Mouse (Mus musculus): Measurements from ENCODE around the gene Sptb. TPM values are rescaled to one million over a fixed set of nuclear protein-coding genes. Genes with fewer than 3 reads are reported as not detected.

The Sptb gene
- polyA plus RNA-seq, 1 experiment: 3.3 TPM

DNA sequence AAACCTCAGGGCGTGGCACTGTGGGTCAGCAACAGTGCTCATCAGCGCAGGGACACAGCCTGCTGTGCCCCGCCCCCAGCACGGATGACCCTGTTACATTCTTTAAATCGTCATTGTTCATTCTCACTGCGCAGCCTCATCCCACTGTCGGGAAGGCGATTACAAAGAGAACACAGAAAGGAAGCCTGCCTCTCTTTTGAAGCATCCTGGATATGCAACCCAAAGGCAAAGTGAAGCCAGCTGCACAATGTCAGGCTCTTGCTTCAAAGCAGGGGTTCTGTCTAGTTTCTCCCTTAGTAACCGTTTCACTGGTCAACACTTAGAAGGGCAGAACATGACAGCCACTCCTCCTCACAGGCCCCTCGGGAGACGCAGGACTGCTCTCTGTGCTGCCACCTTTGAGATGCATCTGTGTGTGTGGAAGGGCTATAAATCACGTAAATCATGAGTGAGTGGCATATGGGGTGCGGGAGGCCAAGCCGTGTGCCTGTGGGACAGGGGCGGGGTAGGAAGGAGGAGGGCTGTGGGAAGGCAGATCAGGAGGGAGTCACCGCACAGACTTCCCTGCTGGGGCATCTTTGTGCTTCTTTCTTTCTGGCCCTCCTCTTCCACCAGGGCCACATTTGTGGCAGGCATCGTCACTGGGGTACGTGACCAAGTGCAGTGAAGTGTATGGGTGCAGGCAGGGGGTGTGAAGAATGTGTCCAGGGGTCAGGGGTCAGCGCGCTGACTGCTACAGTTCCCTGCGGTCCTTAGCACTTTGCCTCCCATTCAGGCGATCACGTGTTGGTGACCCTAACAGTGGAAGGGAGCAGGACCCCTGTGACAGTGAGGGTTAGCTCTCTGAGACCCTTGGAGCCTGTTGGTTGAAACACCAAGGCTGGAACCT lies 64.9 kb downstream of the Sptb start:
- no peak overlapping the region for H3K4me3 ChIP-seq (replicated peaks; ENCODE audit: extremely low read depth, low read depth, low read length)
- H3K4me1 ChIP-seq (ENCODE audit: control insufficient read depth, insufficient read depth, low read length): no peaks in the 10 kb centered on the region
- WGBS: 51% methylated on average over 23 of the region's 23 CpGs
- TF ChIP-seq CTCF (IDR thresholded peaks at IDR 0.05; ENCODE audit: insufficient read depth, low read length) (no peak), POLR2A (IDR thresholded peaks at IDR 0.05; ENCODE audit: borderline replicate concordance, extremely low read depth, low read depth, low read length) (no peak)
- no peak for DNase-seq

DNA sequence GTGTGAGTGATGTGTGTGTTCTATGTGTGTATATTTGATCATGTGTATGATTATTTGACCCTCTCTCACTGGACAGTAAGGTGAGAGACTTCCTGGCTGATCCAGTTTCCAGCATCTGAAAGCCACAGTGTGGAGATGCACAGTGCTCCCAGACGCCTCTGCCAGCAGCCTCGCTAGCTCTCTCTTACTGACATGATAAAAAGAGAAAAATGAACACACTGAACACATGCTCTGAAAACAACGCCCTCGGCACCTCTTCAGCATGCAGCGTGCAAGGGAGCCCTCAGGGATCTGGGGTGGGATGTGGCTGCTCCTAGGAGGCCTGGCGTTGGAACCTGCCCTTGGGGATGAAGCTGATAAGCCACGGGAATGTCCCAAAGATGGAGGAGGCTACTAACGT lies 66.7 kb downstream of the Sptb start:
- WGBS: 63% methylated on average over 8 of the region's 8 CpGs

DNA sequence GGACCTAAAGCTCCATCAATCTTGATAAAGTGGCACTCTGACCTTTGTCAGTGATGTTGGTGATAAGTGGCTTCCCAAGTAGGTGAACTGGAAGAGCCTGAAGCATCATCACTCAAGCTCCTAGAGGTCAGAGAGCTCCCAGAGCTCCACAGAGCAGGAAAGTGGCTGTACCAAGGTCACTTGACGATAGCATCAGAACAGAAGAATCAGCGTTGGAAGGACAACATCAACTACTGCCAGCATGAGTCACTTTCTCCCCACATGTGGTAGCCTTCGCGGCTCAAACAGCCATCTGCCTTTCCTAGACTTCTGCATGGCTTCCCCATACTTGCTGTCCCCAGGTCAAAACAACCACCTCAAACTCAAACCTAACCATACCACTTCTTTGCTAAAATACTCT lies 67.7 kb downstream of the Sptb start:
- 55% methylated on average over 4 of the region's 4 CpGs for WGBS
- no peak for DNase-seq

More for the DNA sequence above, 66.7 kb downstream of the Sptb start:
- H3K4me3 ChIP-seq (replicated peaks; ENCODE audit: extremely low read depth, low read depth, low read length): no peak overlapping the region
- no peaks in the 10 kb centered on the region for H3K4me1 ChIP-seq (ENCODE audit: control insufficient read depth, insufficient read depth, low read length)
- TF ChIP-seq POLR2A (IDR thresholded peaks at IDR 0.05; ENCODE audit: borderline replicate concordance, extremely low read depth, low read depth, low read length) (no peak), CTCF (IDR thresholded peaks at IDR 0.05; ENCODE audit: insufficient read depth, low read length) (no peak)
- DNase-seq: no peak

GRCm38 (mm10) chr12:76640620-76641019 lies 69.7 kb downstream of the Sptb start:
- Histone ChIP-seq H3K4me3 (replicated peaks; ENCODE audit: extremely low read depth, low read depth, low read length) (no peak overlapping the region), H3K4me1 (ENCODE audit: control insufficient read depth, insufficient read depth, low read length) (no peaks in the 10 kb centered on the region)
- WGBS: 42% methylated on average over 8 of the region's 8 CpGs
- TF ChIP-seq CTCF (IDR thresholded peaks at IDR 0.05; ENCODE audit: insufficient read depth, low read length): no peak
- no peak for DNase-seq

More for the DNA sequence above, 67.7 kb downstream of the Sptb start:
- Histone ChIP-seq H3K4me3 (replicated peaks; ENCODE audit: extremely low read depth, low read depth, low read length) (no peak overlapping the region), H3K4me1 (ENCODE audit: control insufficient read depth, insufficient read depth, low read length) (no peaks in the 10 kb centered on the region)
- TF ChIP-seq CTCF (IDR thresholded peaks at IDR 0.05; ENCODE audit: insufficient read depth, low read length): no peak
- TF ChIP-seq POLR2A (IDR thresholded peaks at IDR 0.05; ENCODE audit: borderline replicate concordance, extremely low read depth, low read depth, low read length): no peak

- TF ChIP-seq CTCF (IDR thresholded peaks at IDR 0.05; ENCODE audit: insufficient read depth, low read length): no peak
- TF ChIP-seq POLR2A (IDR thresholded peaks at IDR 0.05; ENCODE audit: borderline replicate concordance, extremely low read depth, low read depth, low read length): no peak
- Histone ChIP-seq H3K4me3 (replicated peaks; ENCODE audit: extremely low read depth, low read depth, low read length) (no peak overlapping the region), H3K4me1 (ENCODE audit: control insufficient read depth, insufficient read depth, low read length) (no peaks in the 10 kb centered on the region)
- peak; percentile 10 for DNase-seq
- 47% methylated on average over 15 of the region's 15 CpGs for WGBS
Observed at GRCm38 (mm10) chr12:76634899-76635693, 75.3 kb downstream of the Sptb start.

DNA sequence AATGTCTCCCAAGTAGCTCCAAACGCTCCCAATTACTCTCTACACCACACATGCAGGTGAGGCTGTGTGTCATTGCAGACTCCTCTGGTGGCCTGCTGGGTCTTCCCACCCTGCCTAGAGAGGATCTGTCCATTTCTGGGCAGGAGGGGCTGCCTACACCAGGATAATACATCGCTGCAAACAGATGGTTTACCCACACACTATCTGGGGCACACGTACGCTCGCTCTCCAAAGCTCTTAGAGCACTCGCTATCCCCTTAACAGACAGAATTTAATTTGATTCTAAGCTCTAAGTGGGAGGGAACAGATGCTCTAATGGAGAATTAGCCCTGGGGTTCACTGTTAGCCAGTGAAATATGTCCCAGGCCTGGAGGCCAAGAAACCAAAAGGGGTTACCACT lies 87.0 kb downstream of the Sptb start:
- TF ChIP-seq CTCF (IDR thresholded peaks at IDR 0.05; ENCODE audit: insufficient read depth, low read length) (no peak), POLR2A (IDR thresholded peaks at IDR 0.05; ENCODE audit: borderline replicate concordance, extremely low read depth, low read depth, low read length) (no peak)
- WGBS: 83% methylated on average over 6 of the region's 6 CpGs
- DNase-seq: no peak
- Histone ChIP-seq H3K4me3 (replicated peaks; ENCODE audit: extremely low read depth, low read depth, low read length) (no peak overlapping the region), H3K4me1 (ENCODE audit: control insufficient read depth, insufficient read depth, low read length) (no peaks in the 10 kb centered on the region)

- H3K4me1 ChIP-seq (ENCODE audit: control insufficient read depth, insufficient read depth, low read length): no peaks in the 10 kb centered on the region
- 66% methylated on average over 5 of the region's 5 CpGs for WGBS
- no peak overlapping the region for H3K4me3 ChIP-seq (replicated peaks; ENCODE audit: extremely low read depth, low read depth, low read length)
- TF ChIP-seq POLR2A (IDR thresholded peaks at IDR 0.05; ENCODE audit: borderline replicate concordance, extremely low read depth, low read depth, low read length): no peak
- no peak for TF ChIP-seq CTCF (IDR thresholded peaks at IDR 0.05; ENCODE audit: insufficient read depth, low read length)
- DNase-seq: no peak
Observed at GRCm38 (mm10) chr12:76619847-76620246, 90.5 kb downstream of the Sptb start.

DNA sequence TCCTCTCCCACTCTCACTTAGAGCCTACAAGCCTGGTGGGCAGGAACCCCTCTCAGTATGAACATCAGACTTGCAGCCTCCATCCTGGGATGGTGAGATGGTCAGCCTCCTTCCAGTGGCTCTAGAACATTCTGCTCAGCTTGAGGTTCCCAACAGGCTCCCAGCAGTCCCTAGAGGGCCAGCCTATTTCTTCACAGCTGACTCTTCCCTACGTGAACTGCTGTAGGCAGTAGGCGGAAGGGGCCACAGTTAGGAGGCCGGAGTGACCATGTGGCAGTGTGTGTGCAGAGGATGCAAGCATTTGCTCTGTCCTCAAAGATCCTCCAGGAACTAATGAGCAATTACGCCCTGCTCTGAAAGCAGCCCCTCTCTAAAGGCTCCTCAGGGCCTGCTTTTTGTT lies 92.2 kb downstream of the Sptb start:
- Histone ChIP-seq H3K4me1 (ENCODE audit: control insufficient read depth, insufficient read depth, low read length) (no peaks in the 10 kb centered on the region), H3K4me3 (replicated peaks; ENCODE audit: extremely low read depth, low read depth, low read length) (no peak overlapping the region)
- no peak for DNase-seq
- 80% methylated on average over 4 of the region's 4 CpGs for WGBS
- TF ChIP-seq POLR2A (IDR thresholded peaks at IDR 0.05; ENCODE audit: borderline replicate concordance, extremely low read depth, low read depth, low read length) (no peak), CTCF (IDR thresholded peaks at IDR 0.05; ENCODE audit: insufficient read depth, low read length) (no peak)

GRCm38 (mm10) chr12:76615580-76615937 lies 94.8 kb downstream of the Sptb start:
- DNase-seq: no peak
- Histone ChIP-seq H3K4me3 (replicated peaks; ENCODE audit: extremely low read depth, low read depth, low read length) (no peak overlapping the region), H3K4me1 (ENCODE audit: control insufficient read depth, insufficient read depth, low read length) (no peaks in the 10 kb centered on the region)
- 78% methylated on average over 4 of the region's 4 CpGs for WGBS
- TF ChIP-seq CTCF (IDR thresholded peaks at IDR 0.05; ENCODE audit: insufficient read depth, low read length): no peak
